8 mouse cellular contexts compared by ENCODE assay signal in genomic region chr13:105293781-105294667, GRCm38 (mm10). TPM values are rescaled to one million over a fixed set of nuclear protein-coding genes. Genes with fewer than 3 reads are reported as not detected.
A peak's percentile ranks its signal among the peaks of the same experiment; 100 is the strongest.
DNase-seq lines count a peak whose midpoint lies in the region; ATAC-seq lines count a peak whose summit lies in the region.

No protein-coding gene starts in this region.

- DNase-seq in adrenal gland, adult (ENCODE audit: inconsistent age in 2 of 2, low spot score in 1 of 2) = peak; percentile 48 to 79
- peak; percentile 43 for DNase-seq in cerebellum, adult 9-10 months
- DNase-seq in left cerebral cortex, adult 8-10 months (ENCODE audit: low spot score in 2 of 2) = peak; percentile 39 to 48
- DNase-seq in lung, postnatal 25 days (ENCODE audit: low spot score) = peak; percentile 25
- DNase-seq in retina, postnatal 7 days (ENCODE audit: low read depth, low spot score) = peak; percentile 54
- no peak for DNase-seq in c-Kit-positive CD71-positive TER-119-positive erythroid progenitor cells, embryonic 14.5 days (ENCODE audit: low spot score)

- H3K4me3 ChIP-seq in hindbrain, embryonic 16.5 days (ENCODE audit: low read length) = peak overlapping the region; percentile 76

- under 1% methylated on average over 62 of the region's 91 CpGs for WGBS in hindbrain, embryonic 16.5 days

- peak; percentile 77 for ATAC-seq in frontal cortex, adult (ENCODE audit: low TSS enrichment)
- ATAC-seq in hindbrain, embryonic 16.5 days = peak; percentile 89

- H3K27ac ChIP-seq in hindbrain, embryonic 16.5 days (ENCODE audit: low read depth, low read length) = peak overlapping the region; percentile 83

- no peaks in the 10 kb centered on the region for H3K36me3 ChIP-seq in hindbrain, embryonic 16.5 days (ENCODE audit: control insufficient read depth, insufficient read depth, low read length)

- no peaks in the 10 kb centered on the region for H3K9me3 ChIP-seq in hindbrain, embryonic 16.5 days (ENCODE audit: control insufficient read depth, low read length)

- peaks cover 17% of the 10 kb centered on the region for H3K4me1 ChIP-seq in hindbrain, embryonic 16.5 days (ENCODE audit: control insufficient read depth, insufficient read depth, low read depth, low read length)

- peak overlapping the region; percentile 94 for H3K9ac ChIP-seq in hindbrain, embryonic 16.5 days (ENCODE audit: low read depth, low read length)

- H3K4me2 ChIP-seq in hindbrain, embryonic 16.5 days (ENCODE audit: low read length) = peak overlapping the region; percentile 70

- H3K27me3 ChIP-seq in hindbrain, embryonic 16.5 days (replicated peaks; ENCODE audit: control insufficient read depth, insufficient read depth, low read length) = no peaks in the 10 kb centered on the region

RNA-seq across cellular contexts. Expression of gene Rnf180, which starts 0.6 kb away (rescaled TPM):
- 40.0 and 42.0 TPM in 2 replicates for polyA plus RNA-seq in hindbrain, embryonic 16.5 days (2015; fragmentation: Nextera tagmentation; extraction: Ambion mirVana)
- total RNA-seq in left cerebral cortex, adult 8-10 months (2022) = 10 to 100 TPM; 20.5 to 23.4 (median 22.2) TPM
